Mouse (Mus musculus) limb, embryonic 12.5 days (tissue): ENCODE measurements around the gene Nol4l. TPM values are rescaled to one million over a fixed set of nuclear protein-coding genes. Genes with fewer than 3 reads are reported as not detected.

ENCODE experiments used
- ATAC-seq: fragments of 200-750 bp; cut with Nextera tagmentation; 2 replicates; pipeline ENCODE4 v1.8.0; 2017; ENCODE audit warnings: low read depth, moderate TSS enrichment; ENCODE audit not compliant: insufficient number of reproducible peaks, insufficient read depth, low FRiP score, low TSS enrichment
- H3K27ac ChIP-seq: fragments of 300-500 bp; sonication (generic); 2 replicates; pipeline ENCODE4 v1.5.1; 2016; ENCODE audit warnings: mild to moderate bottlenecking, moderate library complexity
- H3K27me3 ChIP-seq: fragments of 300-500 bp; sonication (generic); 2 replicates; pipeline ENCODE4 v1.6.1; 2016; ENCODE audit warnings: mild to moderate bottlenecking, moderate library complexity
- H3K36me3 ChIP-seq: fragments of 300-500 bp; sonication (generic); 2 replicates; pipeline ENCODE4 v1.6.1; 2016; ENCODE audit warnings: mild to moderate bottlenecking, moderate library complexity
- H3K4me1 ChIP-seq: fragments of 300-500 bp; sonication (generic); replicated peaks from 2 replicates; pipeline ENCODE4 v1.6.1; 2016
- H3K4me2 ChIP-seq: fragments of 300-500 bp; sonication (generic); 2 replicates; pipeline ENCODE4 v1.6.1; 2016; ENCODE audit warnings: mild to moderate bottlenecking, moderate library complexity
- H3K4me3 ChIP-seq: fragments of 300-500 bp; sonication (generic); replicated peaks from 2 replicates; pipeline ENCODE4 v1.5.1; 2016; ENCODE audit warnings: mild to moderate bottlenecking
- H3K9ac ChIP-seq: fragments of 300-500 bp; sonication (generic); replicated peaks from 2 replicates; pipeline ENCODE4 v1.6.1; 2016; ENCODE audit warnings: mild to moderate bottlenecking, moderate library complexity
- H3K9me3 ChIP-seq: fragments of 300-500 bp; sonication (generic); 2 replicates; pipeline ENCODE4 v1.6.1; 2016; ENCODE audit warnings: mild to moderate bottlenecking, moderate library complexity
- WGBS: fragments of 180-500 bp; shearing (Covaris S2); methylation state at CpG from one replicate; pipeline ENCODE4 v1.1.7; 2016; 5-methylcytosine and 5-hydroxymethylcytosine counted together
- polyA plus RNA-seq: library from polyadenylated mRNA; unstranded; fragments of >200 nt; fragmentation: Nextera tagmentation; extraction: Ambion mirVana; gene quantifications from 2 replicates; pipeline ENCODE4 v1.2.1, GENCODE M21; 2016

Nol4l gene
- polyA plus RNA-seq, 1 experiment from 2014 or later = 12.5 TPM

GRCm38 (mm10) chr2:153412563-153412962 is 117.2 kb downstream of the Nol4l start:
- H3K36me3 ChIP-seq = peaks cover 85% of the 10 kb centered on the region
- no peak overlapping the region for H3K9ac ChIP-seq
- no peaks in the 10 kb centered on the region for H3K4me1 ChIP-seq
- H3K4me3 ChIP-seq = no peak overlapping the region
- no peak overlapping the region for H3K4me2 ChIP-seq
- WGBS = 71% methylated on average over 6 of the region's 6 CpGs
- no peak for ATAC-seq
- no peaks in the 10 kb centered on the region for H3K9me3 ChIP-seq
- no peak overlapping the region for H3K27ac ChIP-seq
- no peaks in the 10 kb centered on the region for H3K27me3 ChIP-seq

DNA sequence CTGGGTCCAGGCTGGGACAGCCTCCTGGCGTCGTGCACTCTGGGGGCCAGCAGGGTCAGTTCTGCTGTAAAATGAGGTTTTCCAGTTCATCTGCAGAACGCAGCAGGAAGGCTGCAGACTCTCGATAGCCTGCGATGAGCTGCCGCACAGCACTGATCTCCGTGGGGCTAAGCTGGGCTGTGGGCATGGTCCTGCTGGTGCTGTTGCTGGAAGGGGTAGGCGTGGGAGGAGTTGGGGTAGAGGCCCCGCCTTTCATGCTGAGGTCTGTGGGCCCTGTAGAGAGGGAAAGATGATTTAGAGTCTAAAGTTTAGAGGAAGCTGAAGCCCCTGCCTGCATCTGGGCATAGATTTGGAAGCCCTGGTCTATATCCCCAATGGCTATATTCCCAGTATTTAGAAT is 118.2 kb downstream of the Nol4l start:
- no peaks in the 10 kb centered on the region for H3K4me1 ChIP-seq
- H3K4me3 ChIP-seq = no peak overlapping the region
- H3K4me2 ChIP-seq = no peak overlapping the region
- H3K36me3 ChIP-seq = peaks cover 83% of the 10 kb centered on the region
- no peak for ATAC-seq
- H3K9ac ChIP-seq = no peak overlapping the region
- H3K27me3 ChIP-seq = no peaks in the 10 kb centered on the region
- WGBS = 81% methylated on average over 9 of the region's 9 CpGs
- H3K9me3 ChIP-seq = no peaks in the 10 kb centered on the region
- H3K27ac ChIP-seq = no peak overlapping the region

GRCm38 (mm10) chr2:153408971-153409370 is 120.8 kb downstream of the Nol4l start:
- H3K36me3 ChIP-seq = peaks cover 75% of the 10 kb centered on the region
- 84% methylated on average over 3 of the region's 3 CpGs for WGBS
- no peak overlapping the region for H3K9ac ChIP-seq
- H3K27me3 ChIP-seq = no peaks in the 10 kb centered on the region
- no peak for ATAC-seq
- no peak overlapping the region for H3K4me2 ChIP-seq
- no peak overlapping the region for H3K27ac ChIP-seq
- no peaks in the 10 kb centered on the region for H3K9me3 ChIP-seq
- H3K4me3 ChIP-seq = no peak overlapping the region
- no peaks in the 10 kb centered on the region for H3K4me1 ChIP-seq

DNA sequence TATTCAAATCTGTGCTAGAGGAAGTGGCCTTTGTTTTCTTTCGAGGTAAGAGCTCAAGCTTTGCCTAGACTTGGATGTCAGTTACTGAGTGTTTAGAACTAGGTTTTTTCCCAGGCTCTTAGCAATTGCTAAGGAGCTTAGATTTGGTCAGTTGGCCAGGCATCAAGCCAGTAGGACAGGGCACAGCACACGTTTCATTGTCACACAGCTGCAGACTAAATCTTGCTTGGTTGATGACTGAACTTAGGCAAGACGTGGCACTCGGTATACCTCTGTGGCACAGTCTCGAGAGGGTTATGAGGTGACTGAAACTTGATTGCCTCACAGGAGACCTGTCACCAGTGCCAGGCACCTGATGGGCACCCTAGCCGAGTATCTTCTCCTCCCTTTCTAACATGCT is 122.9 kb downstream of the Nol4l start:
- no peak overlapping the region for H3K4me3 ChIP-seq
- no peaks in the 10 kb centered on the region for H3K27me3 ChIP-seq
- H3K36me3 ChIP-seq = peaks cover 67% of the 10 kb centered on the region
- no peaks in the 10 kb centered on the region for H3K4me1 ChIP-seq
- H3K9me3 ChIP-seq = no peaks in the 10 kb centered on the region
- WGBS = 84% methylated on average over 6 of the region's 6 CpGs
- no peak for ATAC-seq
- no peak overlapping the region for H3K27ac ChIP-seq
- H3K4me2 ChIP-seq = no peak overlapping the region
- no peak overlapping the region for H3K9ac ChIP-seq

GRCm38 (mm10) chr2:153404882-153405281 is 124.9 kb downstream of the Nol4l start:
- no peak; the same call in 1 of the 2 replicates for ATAC-seq
- Histone ChIP-seq H3K4me2 (no peak overlapping the region), H3K9me3 (no peaks in the 10 kb centered on the region), H3K4me3 (no peak overlapping the region), H3K27me3 (no peaks in the 10 kb centered on the region), H3K4me1 (no peaks in the 10 kb centered on the region), H3K36me3 (peaks cover 67% of the 10 kb centered on the region), H3K9ac (no peak overlapping the region), H3K27ac (no peak overlapping the region)
- WGBS = 85% methylated on average over 3 of the region's 3 CpGs

GRCm38 (mm10) chr2:153404062-153404461 is 125.7 kb downstream of the Nol4l start:
- no peaks in the 10 kb centered on the region for H3K4me1 ChIP-seq
- H3K4me3 ChIP-seq = no peak overlapping the region
- no peaks in the 10 kb centered on the region for H3K9me3 ChIP-seq
- H3K27me3 ChIP-seq = no peaks in the 10 kb centered on the region
- no peak for ATAC-seq
- H3K27ac ChIP-seq = no peak overlapping the region
- H3K36me3 ChIP-seq = peaks cover 68% of the 10 kb centered on the region
- WGBS = 87% methylated on average over 3 of the region's 3 CpGs
- H3K9ac ChIP-seq = no peak overlapping the region
- H3K4me2 ChIP-seq = no peak overlapping the region

- H3K9me3 ChIP-seq = no peaks in the 10 kb centered on the region
- no peak overlapping the region for H3K9ac ChIP-seq
- peaks cover 91% of the 10 kb centered on the region for H3K36me3 ChIP-seq
- H3K27me3 ChIP-seq = no peaks in the 10 kb centered on the region
- H3K4me3 ChIP-seq = no peak overlapping the region
- 89% methylated on average over 15 of the region's 15 CpGs for WGBS
- no peak overlapping the region for H3K4me2 ChIP-seq
- H3K27ac ChIP-seq = no peak overlapping the region
- ATAC-seq = no peak
- H3K4me1 ChIP-seq = no peaks in the 10 kb centered on the region
Observed at GRCm38 (mm10) chr2:153399166-153399565, 130.6 kb downstream of the Nol4l start.

DNA sequence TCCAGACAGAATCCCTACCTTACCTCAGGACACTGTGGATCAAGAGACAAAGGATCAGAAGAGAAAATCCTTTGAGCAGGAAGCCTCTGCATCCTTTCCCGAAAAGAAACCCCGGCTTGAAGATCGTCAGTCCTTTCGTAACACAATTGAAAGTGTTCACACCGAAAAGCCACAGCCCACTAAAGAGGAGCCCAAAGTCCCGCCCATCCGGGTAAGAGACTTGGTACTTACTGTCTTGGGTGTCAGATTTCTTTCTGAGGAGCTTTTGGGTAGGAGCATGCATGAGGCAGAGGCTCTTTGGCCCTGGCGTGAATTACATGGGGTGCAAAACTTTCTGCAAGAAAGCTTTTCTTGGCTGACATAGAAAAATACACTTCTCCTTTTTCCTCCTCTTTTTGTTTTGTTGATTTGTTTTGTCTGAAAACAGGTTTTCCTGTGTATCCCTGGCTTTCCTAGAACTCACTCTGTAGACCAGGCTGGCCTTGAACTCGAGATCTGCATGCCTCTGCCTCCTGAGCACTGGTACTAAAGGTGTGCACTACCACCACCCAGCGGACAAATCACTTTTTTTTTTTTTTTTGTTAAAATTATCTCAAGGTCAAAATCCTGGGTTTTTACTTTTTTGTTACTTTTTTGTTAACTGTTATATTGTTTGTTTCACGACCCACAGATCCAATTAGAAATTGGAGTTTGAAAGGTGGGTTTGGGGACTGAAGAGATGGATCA is 131.8 kb downstream of the Nol4l start:
- no peak for ATAC-seq
- Histone ChIP-seq H3K9ac (no peak overlapping the region), H3K9me3 (peaks cover 4% of the 10 kb centered on the region; the same call in 1 of the 2 replicates), H3K4me1 (no peaks in the 10 kb centered on the region), H3K4me2 (no peak overlapping the region), H3K36me3 (peaks cover 98% of the 10 kb centered on the region), H3K27ac (no peak overlapping the region), H3K27me3 (no peaks in the 10 kb centered on the region), H3K4me3 (no peak overlapping the region)
- WGBS = 88% methylated on average over 11 of the region's 11 CpGs

GRCm38 (mm10) chr2:153393045-153393444 is 136.7 kb downstream of the Nol4l start:
- Histone ChIP-seq H3K36me3 (peaks cover 84% of the 10 kb centered on the region), H3K9me3 (peaks cover 4% of the 10 kb centered on the region; the same call in 1 of the 2 replicates), H3K9ac (no peak overlapping the region), H3K27ac (no peak overlapping the region), H3K4me2 (no peak overlapping the region), H3K4me1 (no peaks in the 10 kb centered on the region), H3K27me3 (no peaks in the 10 kb centered on the region), H3K4me3 (no peak overlapping the region)
- WGBS = 97% methylated on average over 10 of the region's 10 CpGs
- ATAC-seq = no peak

DNA sequence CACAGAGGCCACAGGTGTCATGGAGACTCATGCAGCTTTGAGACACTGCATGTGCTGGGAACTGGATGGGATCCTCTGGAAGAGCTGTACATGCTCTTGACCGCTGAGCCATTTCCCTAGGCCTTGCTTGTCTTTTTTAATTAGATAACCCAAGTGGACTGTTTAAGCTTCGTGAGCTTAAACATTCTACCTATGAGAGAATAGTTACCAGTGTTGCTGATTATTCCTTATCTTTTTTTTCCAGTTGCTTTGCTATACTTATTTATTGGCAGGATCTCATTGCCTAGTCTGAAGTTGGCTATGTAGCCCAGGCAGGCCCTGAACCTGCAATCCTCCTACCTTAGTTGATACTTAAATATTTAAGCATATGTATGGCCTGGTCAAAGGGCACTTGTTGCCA is 139.9 kb downstream of the Nol4l start:
- Histone ChIP-seq H3K9me3 (peaks cover 4% of the 10 kb centered on the region; the same call in 1 of the 2 replicates), H3K4me1 (no peaks in the 10 kb centered on the region), H3K4me3 (no peak overlapping the region), H3K27ac (no peak overlapping the region), H3K27me3 (no peaks in the 10 kb centered on the region), H3K4me2 (no peak overlapping the region), H3K9ac (no peak overlapping the region), H3K36me3 (peaks cover 77% of the 10 kb centered on the region)
- 96% methylated on average over 2 of the region's 2 CpGs for WGBS
- ATAC-seq = no peak

DNA sequence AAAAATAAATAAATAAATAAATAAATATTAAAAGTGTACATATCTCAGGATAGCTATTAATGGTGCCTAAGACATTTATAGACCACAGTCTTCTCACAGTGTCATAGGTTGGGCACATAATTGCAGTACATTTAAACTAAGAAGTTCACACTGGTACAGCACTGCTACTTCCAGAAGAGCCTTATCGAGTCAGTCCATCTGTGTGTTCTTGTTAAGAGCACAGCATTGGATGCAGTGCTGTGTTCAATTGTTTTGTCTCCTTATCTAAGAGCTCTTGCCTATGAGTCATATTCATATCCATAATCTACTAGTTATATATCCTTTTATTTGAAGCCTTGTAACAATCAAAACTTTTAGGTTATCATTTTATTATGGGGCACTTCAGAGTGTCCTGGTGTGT is 149.3 kb downstream of the Nol4l start:
- peaks cover 69% of the 10 kb centered on the region for H3K36me3 ChIP-seq
- no peaks in the 10 kb centered on the region for H3K9me3 ChIP-seq
- H3K4me1 ChIP-seq = no peaks in the 10 kb centered on the region
- H3K27me3 ChIP-seq = no peaks in the 10 kb centered on the region
- WGBS = 92% methylated on average over 1 of the region's 1 CpGs
- H3K9ac ChIP-seq = no peak overlapping the region
- H3K4me2 ChIP-seq = no peak overlapping the region
- no peak overlapping the region for H3K27ac ChIP-seq
- no peak overlapping the region for H3K4me3 ChIP-seq
- ATAC-seq = no peak

DNA sequence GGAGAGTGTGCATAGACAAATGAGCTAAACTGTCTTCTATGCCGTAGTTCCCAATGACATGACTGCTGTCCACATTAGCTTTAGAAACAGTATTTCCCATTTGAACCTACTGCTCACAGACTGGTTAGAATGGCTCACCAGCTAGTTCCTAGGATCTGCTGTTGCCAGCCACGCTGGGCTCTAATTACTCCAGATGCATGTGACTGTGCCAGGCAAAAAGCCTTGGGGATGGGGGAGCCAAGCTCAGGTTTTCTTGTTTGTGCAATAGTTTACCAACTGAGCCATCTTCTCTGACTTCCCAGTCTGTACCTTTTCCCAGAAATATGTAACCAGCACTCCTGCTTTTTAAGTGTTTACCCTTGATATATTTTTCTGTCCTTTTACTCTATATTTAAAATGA is 154.4 kb downstream of the Nol4l start:
- H3K4me3 ChIP-seq = no peak overlapping the region

More for the DNA sequence above, 154.4 kb downstream of the Nol4l start:
- Histone ChIP-seq H3K27me3 (no peaks in the 10 kb centered on the region), H3K4me2 (no peak overlapping the region), H3K27ac (no peak overlapping the region), H3K4me1 (no peaks in the 10 kb centered on the region), H3K9ac (no peak overlapping the region), H3K36me3 (peaks cover 36% of the 10 kb centered on the region), H3K9me3 (no peaks in the 10 kb centered on the region)
- WGBS = 77% methylated on average over 2 of the region's 2 CpGs
- no peak for ATAC-seq
